Mouse (Mus musculus): Measurements from ENCODE around the gene Tmem56.

Gene Tmem56

GRCm38 (mm10) chr3:121282998-121283397 lies at the start of gene Tmem56:
Tmem56 (minus strand) TSS chr3:121283098.
- WGBS = 88% methylated on average over 4 of the region's 4 CpGs

- 17% methylated on average over 7 of the region's 7 CpGs for WGBS
Observed at GRCm38 (mm10) chr3:121330244-121330646, 47.3 kb upstream of the Tmem56 start.

- 40% methylated on average over 10 of the region's 10 CpGs for WGBS
Observed at GRCm38 (mm10) chr3:121329647-121330046, 46.7 kb upstream of the Tmem56 start.

- 69% methylated on average over 5 of the region's 5 CpGs for WGBS
Observed at GRCm38 (mm10) chr3:121327406-121327805, 44.5 kb upstream of the Tmem56 start.

GRCm38 (mm10) chr3:121323371-121323770 lies 40.5 kb upstream of the Tmem56 start:
- 97% methylated on average over 15 of the region's 15 CpGs for WGBS

- 87% methylated on average over 1 of the region's 1 CpGs for WGBS
Observed at GRCm38 (mm10) chr3:121320896-121321295, 38.0 kb upstream of the Tmem56 start.

- 97% methylated on average over 6 of the region's 6 CpGs for WGBS
Observed at GRCm38 (mm10) chr3:121319906-121320305, 37.0 kb upstream of the Tmem56 start.

- 54% methylated on average over 7 of the region's 7 CpGs for WGBS
Observed at GRCm38 (mm10) chr3:121315498-121315897, 32.6 kb upstream of the Tmem56 start.

- 91% methylated on average over 6 of the region's 6 CpGs for WGBS
Observed at GRCm38 (mm10) chr3:121314149-121314548, 31.3 kb upstream of the Tmem56 start.

- 88% methylated on average over 9 of the region's 9 CpGs for WGBS
Observed at GRCm38 (mm10) chr3:121312979-121313378, 30.1 kb upstream of the Tmem56 start.

- WGBS = 91% methylated on average over 6 of the region's 6 CpGs
Observed at GRCm38 (mm10) chr3:121312426-121312825, 29.5 kb upstream of the Tmem56 start.

GRCm38 (mm10) chr3:121309896-121310714 lies 27.2 kb upstream of the Tmem56 start:
- WGBS = 78% methylated on average over 16 of the region's 16 CpGs

- WGBS = 90% methylated on average over 4 of the region's 4 CpGs
Observed at GRCm38 (mm10) chr3:121309429-121309828, 26.5 kb upstream of the Tmem56 start.

GRCm38 (mm10) chr3:121308935-121309334 lies 26.0 kb upstream of the Tmem56 start:
- 93% methylated on average over 5 of the region's 5 CpGs for WGBS

GRCm38 (mm10) chr3:121307532-121308234 lies 24.8 kb upstream of the Tmem56 start:
- 66% methylated on average over 7 of the region's 7 CpGs for WGBS

- 90% methylated on average over 7 of the region's 7 CpGs for WGBS
Observed at GRCm38 (mm10) chr3:121306641-121307040, 23.7 kb upstream of the Tmem56 start.

GRCm38 (mm10) chr3:121294200-121294599 lies 11.3 kb upstream of the Tmem56 start:
- 85% methylated on average over 2 of the region's 2 CpGs for WGBS

GRCm38 (mm10) chr3:121291560-121292258 lies 8.8 kb upstream of the Tmem56 start, which contains the start of gene Alg14:
Alg14 (plus strand) TSS chr3:121291773.
- WGBS = under 1% methylated on average over 42 of the region's 42 CpGs

- 1% methylated on average over 7 of the region's 7 CpGs for WGBS
Observed at GRCm38 (mm10) chr3:121291225-121291559, 8.3 kb upstream of the Tmem56 start.

- WGBS = 49% methylated on average over 8 of the region's 8 CpGs
Observed at GRCm38 (mm10) chr3:121290681-121291080, 7.8 kb upstream of the Tmem56 start.

- 96% methylated on average over 2 of the region's 2 CpGs for WGBS
Observed at GRCm38 (mm10) chr3:121287151-121287550, 4.3 kb upstream of the Tmem56 start.

GRCm38 (mm10) chr3:121285219-121285618 lies 2.3 kb upstream of the Tmem56 start:
- WGBS = 88% methylated on average over 6 of the region's 6 CpGs

Data from cerebral cortex, adult 2 months (tissue).